Mouse (Mus musculus): Measurements from ENCODE around the gene Apoc4. TPM values are rescaled to one million over a fixed set of nuclear protein-coding genes. Genes with fewer than 3 reads are reported as not detected.
A peak's percentile ranks its signal among the peaks of the same experiment; 100 is the strongest.
"Not testable (repeated sequence)": the region's sequence is repeated elsewhere in the genome, so short reads cannot be mapped to it uniquely, and the experiment has no call there.

Apoc4 gene
- polyA plus RNA-seq, 1 experiment from 2014 or later: 0.37 TPM

DNA sequence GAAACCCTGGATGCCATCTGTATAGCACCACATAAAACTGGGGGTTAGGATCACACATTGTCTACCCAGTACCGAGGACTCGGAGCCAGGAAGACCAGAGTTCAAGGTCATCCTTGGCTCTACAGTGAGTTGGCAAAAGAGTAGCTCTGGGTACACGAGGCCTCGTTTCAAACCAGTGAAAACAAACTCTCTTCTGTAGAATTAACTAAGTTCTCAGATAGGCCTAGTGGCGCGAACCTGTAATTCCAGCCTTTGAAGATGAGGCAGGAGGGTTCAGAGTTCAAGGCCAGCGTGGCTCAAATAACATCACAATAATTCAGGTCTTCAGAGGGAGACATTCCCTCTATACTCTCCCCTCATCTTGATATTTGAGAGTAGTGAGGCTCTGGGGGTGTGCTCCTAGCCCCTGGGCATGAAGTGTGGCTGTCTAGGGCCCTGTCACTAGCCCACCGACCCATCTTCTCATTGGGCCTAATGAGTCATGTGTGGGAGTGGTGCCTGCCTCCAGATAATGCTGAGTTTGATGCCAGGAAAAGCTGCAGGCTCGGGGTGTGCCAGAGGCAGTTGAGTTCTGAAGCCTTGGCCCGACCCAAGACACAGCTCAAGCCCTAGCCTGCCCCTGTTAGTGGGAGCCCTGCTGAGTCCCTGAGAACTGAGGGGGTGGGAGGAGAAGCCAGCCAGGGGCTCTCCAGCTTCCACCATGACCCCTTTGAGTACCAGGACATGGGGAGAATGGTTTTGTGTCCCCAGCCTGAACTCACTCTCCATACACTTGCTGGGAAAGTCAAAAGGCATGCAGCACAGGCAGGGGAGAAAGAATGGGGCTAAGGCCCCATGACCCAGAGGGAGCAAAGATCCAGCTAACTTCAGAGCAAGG lies 13.3 kb upstream of the Apoc4 start:
- Histone ChIP-seq H3K9ac (ENCODE audit: low read length) (no peak overlapping the region), H3K4me2 (ENCODE audit: low read depth, low read length) (no peak overlapping the region), H3K4me1 (ENCODE audit: control insufficient read depth, insufficient read depth, low read length) (peaks cover 35% of the 10 kb centered on the region), H3K9me3 (replicated peaks; ENCODE audit: control insufficient read depth, low read length) (no peaks in the 10 kb centered on the region), H3K27ac (ENCODE audit: low read length) (peak overlapping the region; percentile 79), H3K27me3 (ENCODE audit: control insufficient read depth, insufficient read depth, low read length) (no peaks in the 10 kb centered on the region), H3K36me3 (ENCODE audit: control insufficient read depth, insufficient read depth) (peaks cover 9% of the 10 kb centered on the region), H3K4me3 (ENCODE audit: low read length) (no peak overlapping the region)
- no peak for ATAC-seq (replicated peaks; ENCODE audit: extremely low read depth, insufficient read depth, low FRiP score)
- WGBS: 63% methylated on average over 10 of the region's 10 CpGs

DNA sequence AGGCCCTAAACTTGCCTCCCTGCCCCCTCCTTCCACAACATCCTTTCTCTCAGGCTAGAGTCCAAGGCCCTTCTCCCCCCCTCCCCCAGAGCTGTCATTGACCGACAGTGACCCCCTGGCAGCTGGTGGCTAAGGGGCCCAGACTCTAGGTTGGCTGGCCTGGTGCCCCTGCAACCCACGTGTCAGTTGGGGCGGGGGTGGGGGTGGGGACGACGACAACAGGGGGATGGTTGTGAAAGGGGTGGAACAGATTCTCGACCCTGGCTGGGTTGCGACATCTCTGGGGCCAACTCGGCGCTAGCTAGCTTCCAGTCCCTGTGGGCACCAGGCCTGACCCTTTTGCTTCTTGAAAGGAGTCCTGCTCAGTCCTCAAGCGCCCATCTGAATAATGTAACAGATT lies 12.1 kb upstream of the Apoc4 start:
- peaks cover 9% of the 10 kb centered on the region for H3K36me3 ChIP-seq (ENCODE audit: control insufficient read depth, insufficient read depth)
- no peak overlapping the region for H3K4me2 ChIP-seq (ENCODE audit: low read depth, low read length)
- ATAC-seq (replicated peaks; ENCODE audit: extremely low read depth, insufficient read depth, low FRiP score): peak; percentile 44
- WGBS: 29% methylated on average over 10 of the region's 10 CpGs
- H3K9me3 ChIP-seq (replicated peaks; ENCODE audit: control insufficient read depth, low read length): no peaks in the 10 kb centered on the region
- H3K27me3 ChIP-seq (ENCODE audit: control insufficient read depth, insufficient read depth, low read length): no peaks in the 10 kb centered on the region
- H3K9ac ChIP-seq (ENCODE audit: low read length): peak overlapping the region; percentile 45; the same call in 1 of the 2 replicates
- H3K4me1 ChIP-seq (ENCODE audit: control insufficient read depth, insufficient read depth, low read length): peaks cover 24% of the 10 kb centered on the region
- no peak overlapping the region for H3K4me3 ChIP-seq (ENCODE audit: low read length)
- peak overlapping the region; percentile 79 for H3K27ac ChIP-seq (ENCODE audit: low read length)

DNA sequence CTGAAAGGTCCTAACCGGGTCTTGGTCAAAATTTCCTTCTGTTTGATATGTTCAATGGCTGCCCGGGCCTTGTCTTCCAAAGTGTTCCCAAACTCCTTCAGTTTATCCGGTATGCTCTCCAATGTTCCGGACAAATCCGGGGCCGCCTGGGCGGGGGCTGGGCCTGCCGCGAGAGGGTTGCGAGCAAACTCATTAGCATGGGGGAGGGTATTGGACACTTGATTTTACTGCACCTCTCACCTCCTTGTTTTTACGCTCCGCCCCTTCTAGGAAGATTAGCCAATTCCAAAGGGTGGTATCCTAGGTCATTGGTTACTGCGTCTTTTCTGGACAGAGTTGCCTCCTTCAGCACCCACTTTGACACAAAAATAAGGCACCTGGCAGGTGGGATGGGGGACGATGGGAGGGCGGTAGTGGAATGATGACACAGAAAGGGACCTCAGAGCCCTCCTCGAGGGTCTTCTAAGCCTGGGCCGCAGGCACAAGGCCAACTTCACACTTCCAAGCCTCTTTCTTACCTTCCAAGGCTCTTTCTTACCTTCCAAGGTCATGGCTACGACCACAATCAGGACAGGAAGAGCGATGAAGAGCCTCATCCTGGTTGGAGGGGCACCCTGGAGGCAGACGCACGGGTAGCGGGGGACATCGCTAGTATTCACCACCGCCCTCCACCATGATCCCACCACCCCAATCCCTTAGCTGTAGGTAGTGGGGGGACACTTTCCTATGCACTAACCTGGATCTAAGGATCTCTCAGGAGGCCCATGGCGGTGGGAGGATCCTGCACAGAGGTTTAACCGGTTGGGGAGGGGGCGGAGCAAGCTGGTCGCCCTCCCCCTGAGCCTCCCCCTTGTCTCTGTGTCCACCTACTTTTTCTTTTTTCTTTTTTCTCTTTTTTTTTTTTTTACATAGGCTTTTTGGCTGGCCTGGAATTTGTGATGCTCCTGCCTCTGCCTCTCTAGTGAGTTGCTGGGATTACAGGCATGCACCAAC lies 10.9 kb upstream of the Apoc4 start, which contains the start of gene Apoc1:
Gene Apoc1, minus strand, starts transcription at position 788 of the 993 bp plus-strand sequence.
- Histone ChIP-seq H3K27me3 (ENCODE audit: control insufficient read depth, insufficient read depth, low read length) (no peaks in the 10 kb centered on the region), H3K27ac (ENCODE audit: low read length) (peak within 1 kb of the TSS; percentile 58; the same call in 1 of the 2 replicates), H3K9ac (ENCODE audit: low read length) (peak within 1 kb of the TSS; percentile 45; the same call in 1 of the 2 replicates), H3K4me2 (ENCODE audit: low read depth, low read length) (no peak within 1 kb of the TSS), H3K9me3 (replicated peaks; ENCODE audit: control insufficient read depth, low read length) (no peaks in the 10 kb centered on the region), H3K4me3 (ENCODE audit: low read length) (no peak within 1 kb of the TSS), H3K4me1 (ENCODE audit: control insufficient read depth, insufficient read depth, low read length) (peaks cover 18% of the 10 kb centered on the region), H3K36me3 (ENCODE audit: control insufficient read depth, insufficient read depth) (peaks cover 9% of the 10 kb centered on the region)
- ATAC-seq (replicated peaks; ENCODE audit: extremely low read depth, insufficient read depth, low FRiP score): no peak
- 55% methylated on average over 28 of the region's 28 CpGs for WGBS

DNA sequence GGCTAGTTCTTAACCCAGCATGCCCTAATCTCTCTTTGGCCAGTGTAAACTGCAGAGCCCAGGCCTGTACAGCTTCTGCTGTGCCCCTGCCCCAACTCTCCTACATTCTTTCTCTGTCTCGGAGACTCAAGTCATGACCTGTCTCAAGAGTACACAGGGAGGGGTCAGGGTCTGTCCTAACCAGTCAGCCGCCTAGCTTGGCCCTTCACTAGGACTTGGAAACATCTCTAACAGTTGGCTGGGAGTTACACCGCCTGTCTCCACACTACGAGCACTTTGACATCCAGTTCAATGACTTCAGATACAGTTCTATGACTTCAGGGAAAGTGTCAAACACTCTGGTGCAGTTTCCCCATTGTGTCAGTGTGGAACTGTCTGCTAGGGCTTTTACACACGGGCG lies 10.2 kb upstream of the Apoc4 start:
- no peak for ATAC-seq (replicated peaks; ENCODE audit: extremely low read depth, insufficient read depth, low FRiP score)
- 62% methylated on average over 6 of the region's 6 CpGs for WGBS
- Histone ChIP-seq H3K4me2 (ENCODE audit: low read depth, low read length) (no peak overlapping the region), H3K36me3 (ENCODE audit: control insufficient read depth, insufficient read depth) (peaks cover 3% of the 10 kb centered on the region), H3K9me3 (replicated peaks; ENCODE audit: control insufficient read depth, low read length) (no peaks in the 10 kb centered on the region), H3K27me3 (ENCODE audit: control insufficient read depth, insufficient read depth, low read length) (no peaks in the 10 kb centered on the region), H3K4me1 (ENCODE audit: control insufficient read depth, insufficient read depth, low read length) (peaks cover 18% of the 10 kb centered on the region), H3K9ac (ENCODE audit: low read length) (no peak overlapping the region), H3K27ac (ENCODE audit: low read length) (no peak overlapping the region; the same call in 1 of the 2 replicates), H3K4me3 (ENCODE audit: low read length) (no peak overlapping the region)

DNA sequence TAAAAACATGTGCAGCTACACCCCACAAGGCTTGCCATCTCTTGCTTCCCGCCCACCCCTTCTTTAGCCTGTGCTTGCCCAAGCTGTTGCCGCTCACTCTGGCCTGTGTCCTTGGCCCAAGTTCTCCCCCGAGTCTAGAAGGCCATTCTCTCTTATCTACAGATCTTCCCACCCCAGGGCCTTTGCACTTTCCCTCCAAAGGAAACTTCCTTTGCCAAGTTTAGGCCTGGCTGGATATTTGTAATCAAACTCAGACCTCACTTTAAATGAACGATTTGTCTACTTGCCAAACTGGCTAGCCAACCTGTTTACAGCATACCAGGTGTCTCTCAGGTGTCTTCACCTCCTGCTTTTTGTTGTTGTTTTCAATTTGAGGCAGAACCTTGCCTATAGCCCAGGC lies 9.6 kb upstream of the Apoc4 start:
- WGBS: 82% methylated on average over 4 of the region's 4 CpGs
- no peaks in the 10 kb centered on the region for H3K36me3 ChIP-seq (ENCODE audit: control insufficient read depth, insufficient read depth)
- H3K9ac ChIP-seq (ENCODE audit: low read length): no peak overlapping the region
- no peak overlapping the region for H3K4me2 ChIP-seq (ENCODE audit: low read depth, low read length)
- H3K4me3 ChIP-seq (ENCODE audit: low read length): no peak overlapping the region
- H3K4me1 ChIP-seq (ENCODE audit: control insufficient read depth, insufficient read depth, low read length): peaks cover 18% of the 10 kb centered on the region
- no peaks in the 10 kb centered on the region for H3K9me3 ChIP-seq (replicated peaks; ENCODE audit: control insufficient read depth, low read length)
- no peaks in the 10 kb centered on the region for H3K27me3 ChIP-seq (ENCODE audit: control insufficient read depth, insufficient read depth, low read length)
- H3K27ac ChIP-seq (ENCODE audit: low read length): no peak overlapping the region
- no peak for ATAC-seq (replicated peaks; ENCODE audit: extremely low read depth, insufficient read depth, low FRiP score)

DNA sequence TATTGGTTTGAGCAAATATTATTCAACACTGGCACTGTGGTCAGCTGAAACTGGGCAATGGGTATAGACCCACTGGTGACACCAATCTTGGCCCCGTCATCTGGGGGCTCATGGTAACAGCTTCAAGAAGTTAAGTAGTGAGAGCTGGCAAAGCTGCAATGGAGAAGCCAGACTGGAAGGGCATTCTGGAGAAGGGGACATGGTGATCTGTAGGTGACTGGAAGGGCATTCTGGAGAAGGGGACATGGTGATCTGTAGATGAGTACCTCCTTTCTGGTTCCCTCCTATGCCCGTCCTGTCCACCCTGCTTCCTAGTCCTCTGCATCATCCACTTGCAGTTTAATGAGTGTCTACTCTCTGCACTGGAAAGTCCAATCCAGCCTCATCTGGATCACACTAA lies 7.3 kb upstream of the Apoc4 start:
- no peaks in the 10 kb centered on the region for H3K27me3 ChIP-seq (ENCODE audit: control insufficient read depth, insufficient read depth, low read length)
- no peak overlapping the region for H3K4me3 ChIP-seq (ENCODE audit: low read length)
- no peak overlapping the region for H3K27ac ChIP-seq (ENCODE audit: low read length)
- H3K36me3 ChIP-seq (ENCODE audit: control insufficient read depth, insufficient read depth): no peaks in the 10 kb centered on the region
- no peak overlapping the region for H3K9ac ChIP-seq (ENCODE audit: low read length)
- peaks cover 10% of the 10 kb centered on the region for H3K4me1 ChIP-seq (ENCODE audit: control insufficient read depth, insufficient read depth, low read length)
- H3K4me2 ChIP-seq (ENCODE audit: low read depth, low read length): no peak overlapping the region
- ATAC-seq (replicated peaks; ENCODE audit: extremely low read depth, insufficient read depth, low FRiP score): no peak
- no peaks in the 10 kb centered on the region for H3K9me3 ChIP-seq (replicated peaks; ENCODE audit: control insufficient read depth, low read length)
- WGBS: 100% methylated on average over 2 of the region's 2 CpGs

DNA sequence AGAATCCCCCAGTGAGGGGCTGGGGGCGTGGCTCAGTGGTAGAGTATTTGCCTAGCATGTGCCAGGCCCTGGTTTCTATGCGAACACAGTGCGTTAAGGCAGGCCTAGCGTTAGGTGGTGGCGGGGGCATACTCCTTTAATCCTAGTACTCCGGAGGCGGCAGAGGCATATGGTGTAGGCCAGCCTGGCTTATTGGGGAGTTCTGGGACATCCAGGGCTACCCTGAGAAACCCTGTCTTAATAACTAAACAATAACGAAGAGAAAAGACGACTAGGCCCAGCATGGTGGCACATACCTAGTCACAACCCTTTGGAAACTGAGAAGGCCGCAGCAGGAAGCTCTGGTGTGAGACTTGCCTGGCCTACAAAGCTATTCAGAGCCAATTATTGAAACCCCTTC lies 6.8 kb upstream of the Apoc4 start:
- WGBS: 90% methylated on average over 10 of the region's 10 CpGs
- H3K4me3 ChIP-seq (ENCODE audit: low read length): no peak overlapping the region
- H3K27ac ChIP-seq (ENCODE audit: low read length): no peak overlapping the region
- peaks cover 5% of the 10 kb centered on the region for H3K4me1 ChIP-seq (ENCODE audit: control insufficient read depth, insufficient read depth, low read length)
- H3K9me3 ChIP-seq (replicated peaks; ENCODE audit: control insufficient read depth, low read length): no peaks in the 10 kb centered on the region
- H3K36me3 ChIP-seq (ENCODE audit: control insufficient read depth, insufficient read depth): no peaks in the 10 kb centered on the region
- no peak overlapping the region for H3K9ac ChIP-seq (ENCODE audit: low read length)
- no peak for ATAC-seq (replicated peaks; ENCODE audit: extremely low read depth, insufficient read depth, low FRiP score)
- no peak overlapping the region for H3K4me2 ChIP-seq (ENCODE audit: low read depth, low read length)
- no peaks in the 10 kb centered on the region for H3K27me3 ChIP-seq (ENCODE audit: control insufficient read depth, insufficient read depth, low read length)

DNA sequence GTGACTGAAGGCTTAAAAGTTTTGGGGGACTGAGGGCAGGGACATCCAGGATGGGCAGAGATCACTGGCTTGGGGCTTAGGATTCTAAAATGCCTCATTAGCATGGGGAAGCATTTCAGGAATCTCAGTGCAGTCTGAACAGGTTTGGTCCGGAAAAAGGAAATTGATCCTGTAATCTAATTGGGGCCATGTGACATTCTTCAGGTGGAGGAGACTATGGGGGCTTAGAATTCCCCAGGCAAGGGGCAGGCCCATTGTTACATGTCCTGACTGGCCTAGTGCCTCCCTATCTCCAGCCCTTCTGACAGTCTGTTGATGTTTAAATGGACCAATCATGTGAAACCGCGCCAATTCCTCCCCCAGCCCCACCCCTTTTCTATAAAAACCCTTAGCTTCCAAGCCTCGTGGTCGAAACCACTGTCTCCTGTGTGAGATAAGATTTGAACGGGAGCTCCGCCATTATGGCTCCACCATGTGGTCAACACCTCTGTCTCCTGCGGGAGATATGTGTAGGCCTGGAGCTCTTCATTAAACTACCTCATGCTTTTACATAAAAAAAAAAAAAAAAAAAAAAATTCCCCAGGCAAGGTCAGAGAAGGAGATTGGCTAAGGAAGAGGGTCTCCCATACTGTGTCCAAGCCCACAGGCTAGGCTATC lies 5.8 kb upstream of the Apoc4 start:
- not testable (repeated sequence) for H3K27me3 ChIP-seq (ENCODE audit: control insufficient read depth, insufficient read depth, low read length); H3K9ac ChIP-seq (ENCODE audit: low read length); H3K27ac ChIP-seq (ENCODE audit: low read length); H3K4me1 ChIP-seq (ENCODE audit: control insufficient read depth, insufficient read depth, low read length); H3K4me2 ChIP-seq (ENCODE audit: low read depth, low read length); H3K36me3 ChIP-seq (ENCODE audit: control insufficient read depth, insufficient read depth); ATAC-seq (replicated peaks; ENCODE audit: extremely low read depth, insufficient read depth, low FRiP score); H3K4me3 ChIP-seq (ENCODE audit: low read length); H3K9me3 ChIP-seq (replicated peaks; ENCODE audit: control insufficient read depth, low read length)
- WGBS: 40% methylated on average over 8 of the region's 8 CpGs
